Mouse (Mus musculus) neural tube, embryonic 13.5 days (tissue): Measurements from ENCODE around the gene Ocln. TPM values are rescaled to one million over a fixed set of nuclear protein-coding genes. Genes with fewer than 3 reads are reported as not detected.

ENCODE experiments used
- ATAC-seq: fragments of 200-750 bp; cut with Nextera tagmentation; 2 replicates; pipeline ENCODE4 v1.8.0; 2017; ENCODE audit warnings: low read depth, mild to moderate bottlenecking, moderate TSS enrichment, moderate library complexity
- H3K27ac ChIP-seq: fragments of 300-500 bp; sonication (generic); replicated peaks from 2 replicates; pipeline ENCODE4 v1.5.1; 2015; ENCODE audit warnings: moderate library complexity, mild to moderate bottlenecking, inconsistent platforms
- H3K27me3 ChIP-seq: fragments of 300-500 bp; sonication (generic); 2 replicates; pipeline ENCODE4 v1.6.1; 2015; ENCODE audit warnings: mild to moderate bottlenecking, inconsistent platforms
- H3K36me3 ChIP-seq: fragments of 300-500 bp; sonication (generic); 2 replicates; pipeline ENCODE4 v1.6.1; 2015; ENCODE audit warnings: mild to moderate bottlenecking, inconsistent platforms
- H3K4me1 ChIP-seq: fragments of 300-500 bp; sonication (generic); replicated peaks from 2 replicates; pipeline ENCODE4 v1.6.1; 2015; ENCODE audit warnings: inconsistent platforms
- H3K4me2 ChIP-seq: fragments of 300-500 bp; sonication (generic); 2 replicates; pipeline ENCODE4 v1.6.1; 2015; ENCODE audit warnings: inconsistent platforms, mild to moderate bottlenecking, moderate library complexity
- H3K4me3 ChIP-seq: fragments of 300-500 bp; sonication (generic); 2 replicates; pipeline ENCODE4 v1.5.1; 2015; ENCODE audit warnings: mild to moderate bottlenecking, inconsistent platforms
- H3K9ac ChIP-seq: fragments of 300-500 bp; sonication (generic); 2 replicates; pipeline ENCODE4 v1.6.1; 2015; ENCODE audit warnings: moderate library complexity, mild to moderate bottlenecking, inconsistent platforms
- H3K9me3 ChIP-seq: fragments of 300-500 bp; sonication (generic); 2 replicates; pipeline ENCODE4 v1.6.1; 2016; ENCODE audit warnings: inconsistent platforms
- WGBS: fragments of 180-500 bp; shearing (Covaris S2); methylation state at CpG from one replicate; pipeline ENCODE4 v1.1.7; 2015; 5-methylcytosine and 5-hydroxymethylcytosine counted together
- polyA plus RNA-seq: library from polyadenylated mRNA; unstranded; fragments of >200 nt; fragmentation: Nextera tagmentation; extraction: Ambion mirVana; gene quantifications from 2 replicates; pipeline ENCODE4 v1.2.1, GENCODE M21; 2015

Gene Ocln
- polyA plus RNA-seq, 1 experiment from 2014 or later, result 3.3 TPM

- H3K4me3 ChIP-seq, result no peak overlapping the region
- H3K36me3 ChIP-seq, result no peaks in the 10 kb centered on the region
- H3K4me2 ChIP-seq, result no peak overlapping the region
- no peak for ATAC-seq
- H3K9me3 ChIP-seq, result no peaks in the 10 kb centered on the region
- H3K27me3 ChIP-seq, result no peaks in the 10 kb centered on the region
- H3K4me1 ChIP-seq, result no peaks in the 10 kb centered on the region
- H3K9ac ChIP-seq, result no peak overlapping the region
- no peak overlapping the region for H3K27ac ChIP-seq
- 85% methylated on average over 3 of the region's 3 CpGs for WGBS
Observed at GRCm38 (mm10) chr13:100536149-100536548, 16.4 kb downstream of the Ocln start.

- H3K4me1 ChIP-seq, result no peaks in the 10 kb centered on the region
- H3K9me3 ChIP-seq, result no peaks in the 10 kb centered on the region
- WGBS, result 66% methylated on average over 6 of the region's 6 CpGs
- no peaks in the 10 kb centered on the region for H3K36me3 ChIP-seq
- ATAC-seq, result no peak
- H3K27me3 ChIP-seq, result no peaks in the 10 kb centered on the region
- no peak overlapping the region for H3K4me2 ChIP-seq
- no peak overlapping the region for H3K4me3 ChIP-seq
- H3K9ac ChIP-seq, result no peak overlapping the region
- no peak overlapping the region for H3K27ac ChIP-seq
Observed at GRCm38 (mm10) chr13:100532788-100533365, 19.6 kb downstream of the Ocln start.

- WGBS, result 52% methylated on average over 6 of the region's 6 CpGs
- no peaks in the 10 kb centered on the region for H3K9me3 ChIP-seq
- H3K4me2 ChIP-seq, result no peak overlapping the region
- H3K27me3 ChIP-seq, result no peaks in the 10 kb centered on the region
- H3K4me3 ChIP-seq, result no peak overlapping the region
- no peaks in the 10 kb centered on the region; the same call in 1 of the 2 replicates for H3K4me1 ChIP-seq
- no peaks in the 10 kb centered on the region for H3K36me3 ChIP-seq
- ATAC-seq, result no peak
- no peak overlapping the region for H3K9ac ChIP-seq
- no peak overlapping the region for H3K27ac ChIP-seq
Observed at GRCm38 (mm10) chr13:100526649-100527038, 25.9 kb downstream of the Ocln start.

GRCm38 (mm10) chr13:100525935-100526648, 26.4 kb downstream of the Ocln start:
- H3K36me3 ChIP-seq, result no peaks in the 10 kb centered on the region
- H3K4me1 ChIP-seq, result no peaks in the 10 kb centered on the region; the same call in 1 of the 2 replicates
- ATAC-seq, result no peak
- H3K9ac ChIP-seq, result no peak overlapping the region
- no peaks in the 10 kb centered on the region for H3K27me3 ChIP-seq
- no peaks in the 10 kb centered on the region for H3K9me3 ChIP-seq
- no peak overlapping the region for H3K4me2 ChIP-seq
- WGBS, result 65% methylated on average over 6 of the region's 6 CpGs
- H3K27ac ChIP-seq, result no peak overlapping the region
- no peak overlapping the region for H3K4me3 ChIP-seq

GRCm38 (mm10) chr13:100524896-100525295, 27.6 kb downstream of the Ocln start:
- no peaks in the 10 kb centered on the region for H3K9me3 ChIP-seq
- no peaks in the 10 kb centered on the region for H3K36me3 ChIP-seq
- 87% methylated on average over 6 of the region's 6 CpGs for WGBS
- no peak overlapping the region for H3K4me3 ChIP-seq
- H3K27me3 ChIP-seq, result no peaks in the 10 kb centered on the region
- H3K27ac ChIP-seq, result no peak overlapping the region
- ATAC-seq, result no peak
- no peak overlapping the region for H3K9ac ChIP-seq
- no peak overlapping the region for H3K4me2 ChIP-seq
- H3K4me1 ChIP-seq, result no peaks in the 10 kb centered on the region; the same call in 1 of the 2 replicates

GRCm38 (mm10) chr13:100523698-100524097, 28.8 kb downstream of the Ocln start:
- no peak for ATAC-seq
- no peaks in the 10 kb centered on the region for H3K36me3 ChIP-seq
- WGBS, result 94% methylated on average over 2 of the region's 2 CpGs
- H3K4me1 ChIP-seq, result no peaks in the 10 kb centered on the region; the same call in 1 of the 2 replicates
- no peaks in the 10 kb centered on the region for H3K9me3 ChIP-seq
- H3K27me3 ChIP-seq, result no peaks in the 10 kb centered on the region
- H3K4me3 ChIP-seq, result no peak overlapping the region
- no peak overlapping the region for H3K27ac ChIP-seq
- no peak overlapping the region for H3K4me2 ChIP-seq
- no peak overlapping the region for H3K9ac ChIP-seq

GRCm38 (mm10) chr13:100521724-100522591, 30.6 kb downstream of the Ocln start:
- 82% methylated on average over 9 of the region's 9 CpGs for WGBS
- Histone ChIP-seq H3K36me3 (no peaks in the 10 kb centered on the region), H3K27me3 (no peaks in the 10 kb centered on the region), H3K27ac (no peak overlapping the region), H3K9me3 (no peaks in the 10 kb centered on the region), H3K4me2 (no peak overlapping the region), H3K9ac (no peak overlapping the region), H3K4me1 (no peaks in the 10 kb centered on the region; the same call in 1 of the 2 replicates), H3K4me3 (no peak overlapping the region)
- no peak for ATAC-seq

- H3K36me3 ChIP-seq, result no peaks in the 10 kb centered on the region
- H3K4me1 ChIP-seq, result no peaks in the 10 kb centered on the region
- no peaks in the 10 kb centered on the region for H3K9me3 ChIP-seq
- no peak for ATAC-seq
- no peak overlapping the region for H3K27ac ChIP-seq
- no peaks in the 10 kb centered on the region for H3K27me3 ChIP-seq
- H3K4me3 ChIP-seq, result no peak overlapping the region
- no peak overlapping the region for H3K4me2 ChIP-seq
- no peak overlapping the region for H3K9ac ChIP-seq
- 70% methylated on average over 2 of the region's 2 CpGs for WGBS
Observed at GRCm38 (mm10) chr13:100519162-100519561, 33.4 kb downstream of the Ocln start.

GRCm38 (mm10) chr13:100518191-100518590, 34.3 kb downstream of the Ocln start:
- ATAC-seq, result no peak
- Histone ChIP-seq H3K27me3 (no peaks in the 10 kb centered on the region), H3K4me2 (no peak overlapping the region), H3K27ac (no peak overlapping the region), H3K4me3 (no peak overlapping the region), H3K4me1 (no peaks in the 10 kb centered on the region), H3K9ac (no peak overlapping the region), H3K9me3 (no peaks in the 10 kb centered on the region), H3K36me3 (no peaks in the 10 kb centered on the region)
- 70% methylated on average over 6 of the region's 6 CpGs for WGBS

GRCm38 (mm10) chr13:100517652-100518153, 34.8 kb downstream of the Ocln start:
- H3K4me2 ChIP-seq, result no peak overlapping the region
- 89% methylated on average over 6 of the region's 6 CpGs for WGBS
- no peaks in the 10 kb centered on the region for H3K36me3 ChIP-seq
- H3K4me1 ChIP-seq, result no peaks in the 10 kb centered on the region
- no peak for ATAC-seq
- H3K4me3 ChIP-seq, result no peak overlapping the region
- no peaks in the 10 kb centered on the region for H3K27me3 ChIP-seq
- no peaks in the 10 kb centered on the region for H3K9me3 ChIP-seq
- H3K9ac ChIP-seq, result no peak overlapping the region
- no peak overlapping the region for H3K27ac ChIP-seq

GRCm38 (mm10) chr13:100516213-100517105, 36.1 kb downstream of the Ocln start:
- Histone ChIP-seq H3K27me3 (no peaks in the 10 kb centered on the region), H3K4me1 (no peaks in the 10 kb centered on the region), H3K9me3 (no peaks in the 10 kb centered on the region), H3K36me3 (no peaks in the 10 kb centered on the region), H3K4me3 (no peak overlapping the region), H3K4me2 (no peak overlapping the region), H3K9ac (no peak overlapping the region), H3K27ac (no peak overlapping the region; the same call in 1 of the 2 replicates)
- ATAC-seq, result no peak
- WGBS, result 69% methylated on average over 12 of the region's 12 CpGs
